Mouse (Mus musculus) olfactory bulb, adult 2 months (tissue): ENCODE measurements around the gene Rspry1.

Experiments
- CTCF ChIP-seq: fragments of 200-500 bp; IDR thresholded peaks from 2 replicates; pipeline ENCODE4 v1.5.1; 2012; ENCODE audit warnings: low read depth, mild to moderate bottlenecking, low read length, moderate library complexity; ENCODE audit not compliant: insufficient read depth
- POLR2A ChIP-seq: fragments of 200-500 bp; IDR thresholded peaks from 2 replicates; pipeline ENCODE4 v1.6.1; 2012; ENCODE audit warnings: mild to moderate bottlenecking, low read depth, low read length, moderate library complexity; ENCODE audit not compliant: insufficient read depth

DNA sequence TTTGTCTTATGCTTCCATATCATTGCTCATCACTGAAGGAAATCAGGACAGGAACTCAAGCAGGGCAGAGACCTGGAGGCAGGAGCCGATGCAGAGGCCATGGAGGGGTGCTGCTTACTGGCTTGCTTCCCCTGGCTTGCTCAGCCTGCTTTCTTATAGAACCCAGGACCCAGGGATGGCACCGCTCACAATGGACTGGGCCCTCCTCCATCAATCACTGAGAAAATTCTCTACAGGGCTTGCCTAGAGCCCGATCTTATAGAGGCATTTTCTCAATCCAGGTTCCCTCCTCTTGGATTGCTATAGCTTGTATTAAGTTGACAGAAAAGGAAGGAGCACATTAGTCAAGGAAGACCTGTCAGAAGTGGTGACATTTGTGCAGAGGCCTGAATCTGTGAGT is 94.8 kb downstream of the Rspry1 start:
- no peak for TF ChIP-seq CTCF
- no peak for TF ChIP-seq POLR2A
